Mouse (Mus musculus) heart, adult 2 months (tissue): ENCODE data around the gene Sema4f. TPM values are rescaled to one million over a fixed set of nuclear protein-coding genes. Genes with fewer than 3 reads are reported as not detected.

Experiments
- DNase-seq, 2 experiments: peaks; one replicate each; pipeline ENCODE4 v3.0.0; 2021
- H3K27ac ChIP-seq: fragments of 200-600 bp; 2 replicates; pipeline ENCODE4 v1.8.1; 2022
- H3K27me3 ChIP-seq: fragments of 200-500 bp; 2 replicates; pipeline ENCODE4 v1.6.1; 2012; ENCODE audit warnings: mild to moderate bottlenecking, low read length, inconsistent platforms, mixed read lengths; ENCODE audit not compliant: control insufficient read depth, insufficient read depth
- H3K36me3 ChIP-seq: fragments of 200-500 bp; 2 replicates; pipeline ENCODE4 v1.6.1; 2012; ENCODE audit warnings: low read length, inconsistent platforms; ENCODE audit not compliant: control insufficient read depth, insufficient read depth
- H3K4me1 ChIP-seq: fragments of 200-500 bp; 2 replicates; pipeline ENCODE4 v1.6.1; 2011; ENCODE audit warnings: low read length; ENCODE audit not compliant: control insufficient read depth, insufficient read depth
- H3K4me3 ChIP-seq: fragments of 200-600 bp; 2 replicates; pipeline ENCODE4 v1.8.1; 2022
- H3K79me2 ChIP-seq: fragments of 200-500 bp; replicated peaks from 2 replicates; pipeline ENCODE4 v1.6.1; 2012; ENCODE audit warnings: mild to moderate bottlenecking, inconsistent platforms, low read length, moderate library complexity, mixed read lengths; ENCODE audit not compliant: control insufficient read depth, insufficient read depth
- H3K9ac ChIP-seq: fragments of 200-500 bp; 2 replicates; pipeline ENCODE4 v1.6.1; 2012; ENCODE audit warnings: low read depth, mild to moderate bottlenecking, control low read depth, inconsistent platforms, low read length, mixed read lengths
- CTCF ChIP-seq: fragments of 200-600 bp; IDR thresholded peaks from 2 replicates; pipeline ENCODE4 v1.8.1; 2022; ENCODE audit warnings: antibody characterized with exemption, mild to moderate bottlenecking, moderate library complexity
- EP300 ChIP-seq: fragments of 200-500 bp; IDR thresholded peaks from 2 replicates; pipeline ENCODE4 v1.6.1; 2011; ENCODE audit warnings: low read depth, low read length, control low read depth; ENCODE audit not compliant: insufficient read depth
- POLR2A ChIP-seq: fragments of 200-500 bp; IDR thresholded peaks from 2 replicates; pipeline ENCODE4 v1.6.1; 2011; ENCODE audit warnings: mild to moderate bottlenecking, low read depth, low read length, control low read depth; ENCODE audit not compliant: insufficient read depth
- WGBS: fragments of 180-500 bp; shearing (Covaris S2); methylation state at CpG from one replicate; pipeline ENCODE4 v1.1.7; 2018; 5-methylcytosine and 5-hydroxymethylcytosine counted together
- intact Hi-C: fragments of 180-260 bp; cut with DNase I; formaldehyde crosslinking; loops from one replicate; pipeline ENCODE4 v1.15.1; 2025
- polyA plus RNA-seq: library from polyadenylated mRNA; depleted of rRNA; stranded (reverse); fragments of >200 nt; gene quantifications from 2 replicates; pipeline ENCODE4 v1.2.3, GENCODE M21; 2012; rRNA removed
- total RNA-seq, 2 experiments: library from RNA; stranded (reverse); gene quantifications; 2 replicates each; pipeline ENCODE4 v1.2.3; 2021

The Sema4f gene
- total and polyA plus RNA-seq, 3 experiments = 0.13 to 0.37 (median 0.18) TPM

- no peaks in the 10 kb centered on the region for H3K4me1 ChIP-seq
- TF ChIP-seq EP300 = no peak
- TF ChIP-seq POLR2A = no peak
- TF ChIP-seq CTCF = no peak
- no peaks in the 10 kb centered on the region for H3K36me3 ChIP-seq
- no peak overlapping the region for H3K9ac ChIP-seq
- 60% methylated on average over 6 of the region's 6 CpGs for WGBS
- intact Hi-C loops = no loop called here
- H3K27me3 ChIP-seq = no peaks in the 10 kb centered on the region
- no peaks in the 10 kb centered on the region for H3K79me2 ChIP-seq
- no peak overlapping the region for H3K4me3 ChIP-seq
- DNase-seq = no peak
- no peak overlapping the region for H3K27ac ChIP-seq
Observed at GRCm38 (mm10) chr6:82872332-82872707, 67.2 kb downstream of the Sema4f start.

GRCm38 (mm10) chr6:82871632-82872331 is 67.8 kb downstream of the Sema4f start:
- Histone ChIP-seq H3K4me1 (no peaks in the 10 kb centered on the region), H3K9ac (no peak overlapping the region), H3K36me3 (no peaks in the 10 kb centered on the region), H3K27me3 (no peaks in the 10 kb centered on the region), H3K27ac (no peak overlapping the region), H3K79me2 (no peaks in the 10 kb centered on the region), H3K4me3 (no peak overlapping the region)
- intact Hi-C loops = no loop called here
- no peak for DNase-seq
- WGBS = 11% methylated on average over 5 of the region's 5 CpGs
- TF ChIP-seq EP300 (no peak), CTCF (no peak), POLR2A (no peak)

GRCm38 (mm10) chr6:82868476-82868875 is 71.1 kb downstream of the Sema4f start:
- TF ChIP-seq EP300 (no peak), CTCF (no peak), POLR2A (no peak)
- Histone ChIP-seq H3K9ac (no peak overlapping the region), H3K4me3 (no peak overlapping the region), H3K27ac (no peak overlapping the region), H3K27me3 (no peaks in the 10 kb centered on the region), H3K36me3 (no peaks in the 10 kb centered on the region), H3K4me1 (no peaks in the 10 kb centered on the region), H3K79me2 (no peaks in the 10 kb centered on the region)
- 71% methylated on average over 5 of the region's 5 CpGs for WGBS
- intact Hi-C loops = no loop called here
- no peak for DNase-seq

GRCm38 (mm10) chr6:82863380-82863874 is 76.1 kb downstream of the Sema4f start:
- Histone ChIP-seq H3K4me1 (peaks cover 2% of the 10 kb centered on the region; the same call in 1 of the 2 replicates), H3K36me3 (no peaks in the 10 kb centered on the region), H3K4me3 (no peak overlapping the region), H3K79me2 (no peaks in the 10 kb centered on the region), H3K9ac (no peak overlapping the region), H3K27ac (peak overlapping the region; percentile 87), H3K27me3 (no peaks in the 10 kb centered on the region)
- TF ChIP-seq EP300 = peak; percentile 74; the same call in 1 of the 2 replicates
- TF ChIP-seq CTCF = peak; percentile 69
- TF ChIP-seq POLR2A = no peak
- intact Hi-C loops = loop anchor here (2.0 to 5.0 kb wide), 2 partner anchors 91 to 111 kb away; no protein-coding TSS in a partner anchor
- 59% methylated on average over 8 of the region's 8 CpGs for WGBS
- DNase-seq = peak; percentile 63 to 79

GRCm38 (mm10) chr6:82862475-82862874 is 77.1 kb downstream of the Sema4f start:
- DNase-seq = peak; percentile 49 to 52
- no peaks in the 10 kb centered on the region for H3K36me3 ChIP-seq
- H3K4me1 ChIP-seq = peaks cover 2% of the 10 kb centered on the region; the same call in 1 of the 2 replicates
- intact Hi-C loops = loop anchor here (2.0 to 5.0 kb wide), 2 partner anchors 90 to 110 kb away; no protein-coding TSS in a partner anchor
- TF ChIP-seq CTCF = no peak
- 0 out of 2 replicates have a peak, but pooled peaks have one; percentile 37 for TF ChIP-seq EP300
- peak overlapping the region; percentile 87 for H3K27ac ChIP-seq
- no peaks in the 10 kb centered on the region for H3K27me3 ChIP-seq
- H3K79me2 ChIP-seq = no peaks in the 10 kb centered on the region
- peak overlapping the region; percentile 50 for H3K9ac ChIP-seq
- no peak overlapping the region for H3K4me3 ChIP-seq
- WGBS = 42% methylated on average over 7 of the region's 7 CpGs

- TF ChIP-seq CTCF (no peak), EP300 (no peak), POLR2A (no peak)
Observed at GRCm38 (mm10) chr6:82862042-82862441, 77.5 kb downstream of the Sema4f start.

More at GRCm38 (mm10) chr6:82862042-82862441, 77.5 kb downstream of the Sema4f start:
- H3K79me2 ChIP-seq = no peaks in the 10 kb centered on the region
- 24% methylated on average over 3 of the region's 3 CpGs for WGBS
- H3K4me1 ChIP-seq = peaks cover 2% of the 10 kb centered on the region; the same call in 1 of the 2 replicates
- no peak overlapping the region for H3K4me3 ChIP-seq
- peak overlapping the region; percentile 87 for H3K27ac ChIP-seq
- no peaks in the 10 kb centered on the region for H3K27me3 ChIP-seq
- no peak for DNase-seq
- intact Hi-C loops = loop anchor here (2.0 to 5.0 kb wide), 2 partner anchors 89 to 110 kb away; no protein-coding TSS in a partner anchor
- peak overlapping the region; percentile 38; the same call in 1 of the 2 replicates for H3K9ac ChIP-seq
- H3K36me3 ChIP-seq = no peaks in the 10 kb centered on the region

Other genes starting within 250 kb of the Sema4f start
- gene Pole4, start 234.4 kb downstream of the Sema4f start, total RNA-seq = 10 to 100 TPM; 15.5 to 16.7 TPM
- 9.2 and 19.5 TPM in 2 replicates for gene Pole4, start 234.4 kb downstream of the Sema4f start, polyA plus RNA-seq
- gene Hk2, start 165.3 kb downstream of the Sema4f start, total RNA-seq = 100 to 1,000 TPM; 325 to 363 TPM
- gene Hk2, start 165.3 kb downstream of the Sema4f start, polyA plus RNA-seq = 104 and 173 TPM in 2 replicates
- gene M1ap, start 7.1 kb upstream of the Sema4f start, total RNA-seq = under 1 TPM in 1 of 2 experiments, not detected in 1; 0.34 TPM
- 0.31 TPM in 1 of 2 replicates, not detected in the other for gene M1ap, start 7.1 kb upstream of the Sema4f start, polyA plus RNA-seq
- 1 to 10 TPM; 2.6 TPM for gene Dok1, start 93.7 kb upstream of the Sema4f start, total RNA-seq
- gene Dok1, start 93.7 kb upstream of the Sema4f start, polyA plus RNA-seq = 3.0 and 3.4 TPM in 2 replicates
- gene Loxl3, start 94.4 kb upstream of the Sema4f start, total RNA-seq = 1 to 10 TPM; 1.9 to 2.1 TPM
- 5.4 and 7.2 TPM in 2 replicates for gene Loxl3, start 94.4 kb upstream of the Sema4f start, polyA plus RNA-seq
- gene Aup1, start 114.8 kb upstream of the Sema4f start, total RNA-seq = 10 to 100 TPM; 70.9 to 87.0 TPM
- 148 and 178 TPM in 2 replicates for gene Aup1, start 114.8 kb upstream of the Sema4f start, polyA plus RNA-seq
- gene Htra2, start 115.5 kb upstream of the Sema4f start, total RNA-seq = 10 to 100 TPM; 26.9 to 30.4 TPM
- 35.4 and 37.6 TPM in 2 replicates for gene Htra2, start 115.5 kb upstream of the Sema4f start, polyA plus RNA-seq
- gene Dqx1, start 118.1 kb upstream of the Sema4f start, total RNA-seq = under 1 TPM; 0.65 to 0.80 TPM
- gene Dqx1, start 118.1 kb upstream of the Sema4f start, polyA plus RNA-seq = 1.4 TPM in 2 replicates
- gene Tlx2, start 130.5 kb upstream of the Sema4f start, total RNA-seq = not detected
- gene Tlx2, start 130.5 kb upstream of the Sema4f start, polyA plus RNA-seq = 0.14 TPM in 1 of 2 replicates, not detected in the other
- gene Pcgf1, start 138.1 kb upstream of the Sema4f start, total RNA-seq = 1 to 10 TPM; 7.7 to 8.0 TPM
- 11.5 and 15.5 TPM in 2 replicates for gene Pcgf1, start 138.1 kb upstream of the Sema4f start, polyA plus RNA-seq
- gene Lbx2, start 146.6 kb upstream of the Sema4f start, total RNA-seq = 1 to 10 TPM in 1 of 2 experiments, under 1 TPM in 1; 0.84 to 1.5 TPM
- gene Lbx2, start 146.6 kb upstream of the Sema4f start, polyA plus RNA-seq = 1.5 and 2.2 TPM in 2 replicates
- gene Ccdc142, start 161.8 kb upstream of the Sema4f start, total RNA-seq = 1 to 10 TPM; 2.0 to 2.5 TPM
- 1.7 and 2.4 TPM in 2 replicates for gene Ccdc142, start 161.8 kb upstream of the Sema4f start, polyA plus RNA-seq
- gene Gm42688, start 161.8 kb upstream of the Sema4f start, total RNA-seq = under 1 TPM; 0.80 to 0.94 TPM
- 1.6 TPM in 2 replicates for gene Gm42688, start 161.8 kb upstream of the Sema4f start, polyA plus RNA-seq
- 100 to 1,000 TPM; 113 to 131 TPM for gene Mrpl53, start 169.3 kb upstream of the Sema4f start, total RNA-seq
- 91.3 and 129 TPM in 2 replicates for gene Mrpl53, start 169.3 kb upstream of the Sema4f start, polyA plus RNA-seq
- gene Mogs, start 175.7 kb upstream of the Sema4f start, total RNA-seq = 1 to 10 TPM; 7.2 to 9.9 TPM
- gene Mogs, start 175.7 kb upstream of the Sema4f start, polyA plus RNA-seq = 13.9 and 15.8 TPM in 2 replicates
- gene Wbp1, start 181.8 kb upstream of the Sema4f start, total RNA-seq = 10 to 100 TPM; 70.4 to 74.6 TPM
- 152 TPM in 2 replicates for gene Wbp1, start 181.8 kb upstream of the Sema4f start, polyA plus RNA-seq
- gene Ino80b, start 185.7 kb upstream of the Sema4f start, total RNA-seq = 10 to 100 TPM; 13.1 to 15.1 TPM
- gene Ino80b, start 185.7 kb upstream of the Sema4f start, polyA plus RNA-seq = 5.5 and 9.5 TPM in 2 replicates
- 1 to 10 TPM; 5.2 to 6.7 TPM for gene Rtkn, start 195.7 kb upstream of the Sema4f start, total RNA-seq
- 18.6 and 27.7 TPM in 2 replicates for gene Rtkn, start 195.7 kb upstream of the Sema4f start, polyA plus RNA-seq
- 1 to 10 TPM in 1 of 2 experiments, under 1 TPM in 1; 0.89 to 1.3 TPM for gene Wdr54, start 216.6 kb upstream of the Sema4f start, total RNA-seq
- gene Wdr54, start 216.6 kb upstream of the Sema4f start, polyA plus RNA-seq = 2.1 and 2.7 TPM in 2 replicates
- gene 1700003E16Rik, start 216.6 kb upstream of the Sema4f start, total RNA-seq = under 1 TPM; 0.10 to 0.25 TPM
- 0.53 and 0.57 TPM in 2 replicates for gene 1700003E16Rik, start 216.6 kb upstream of the Sema4f start, polyA plus RNA-seq
- 100 to 1,000 TPM; 125 to 141 TPM for gene Dctn1, start 226.2 kb upstream of the Sema4f start, total RNA-seq
- 84.2 and 89.1 TPM in 2 replicates for gene Dctn1, start 226.2 kb upstream of the Sema4f start, polyA plus RNA-seq